Mouse (Mus musculus): Measurements from ENCODE around the gene Cldn12. TPM values are rescaled to one million over a fixed set of nuclear protein-coding genes. Genes with fewer than 3 reads are reported as not detected.

Gene Cldn12
- total RNA-seq, 1 experiment: 42.9 TPM

DNA sequence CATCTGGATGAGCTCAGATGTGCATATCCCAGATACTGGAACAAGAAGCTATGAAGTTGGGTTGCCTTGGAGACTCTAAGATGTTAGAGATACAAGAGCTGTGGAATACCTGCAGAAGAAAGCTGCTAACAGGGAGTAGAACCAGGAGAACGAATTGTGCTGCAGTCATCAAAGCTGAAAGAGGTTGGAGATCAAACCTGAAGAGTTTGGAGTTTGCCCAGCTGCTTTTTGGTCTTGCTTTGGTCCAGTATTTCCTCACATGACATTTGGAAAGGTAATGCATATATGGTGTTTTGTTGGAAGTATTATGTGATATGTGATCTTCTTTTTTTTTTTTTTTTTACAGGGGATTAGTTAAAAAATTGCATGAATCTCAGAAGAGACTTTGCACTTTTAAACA, 21.4 kb upstream of the Cldn12 start:
- in situ Hi-C loops (cut with MboI; ENCODE audit: low sequenced_read_pairs in 2 of 2, unreplicated experiment in 2 of 2): no loop called here

DNA sequence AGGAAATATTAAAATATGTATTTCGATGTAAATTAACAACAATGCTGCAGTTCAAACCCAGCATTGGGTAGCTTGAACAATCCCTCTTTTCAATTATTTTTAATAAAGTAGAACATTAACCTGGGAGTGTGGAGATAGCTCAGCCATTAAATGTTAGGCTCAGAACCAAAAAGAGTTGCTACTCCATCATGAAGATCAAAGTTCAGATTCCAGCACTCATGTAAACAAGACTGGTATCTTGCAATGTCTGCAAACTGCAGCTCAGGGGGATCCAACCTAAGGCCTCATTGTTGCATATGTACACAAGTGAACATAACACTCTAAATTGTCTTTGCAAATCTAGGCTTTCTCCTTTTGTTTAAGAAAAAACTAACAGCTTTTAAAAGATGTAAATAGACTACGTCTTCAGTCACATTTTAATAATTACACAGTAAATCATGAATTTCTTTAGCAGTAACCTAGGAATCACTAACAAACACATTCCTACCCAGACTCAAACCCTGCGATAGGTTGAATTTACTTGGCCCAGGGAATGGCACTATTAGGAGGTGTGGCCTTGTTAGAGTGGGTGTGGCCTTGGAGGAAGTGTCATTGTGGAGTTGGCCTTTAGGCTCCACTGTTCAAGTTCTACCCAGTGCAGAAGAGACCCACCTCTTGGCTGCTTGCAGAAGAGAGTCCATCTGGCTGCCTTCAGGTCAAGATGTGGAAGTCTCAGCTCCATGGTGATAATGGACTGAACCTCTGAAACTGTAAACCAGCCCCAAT, 19.1 kb upstream of the Cldn12 start:
- no peaks in the 10 kb centered on the region for H3K9me3 ChIP-seq (ENCODE audit: control insufficient read depth, insufficient read depth, low read depth, low read length)
- no peak overlapping the region for H3K27ac ChIP-seq (ENCODE audit: insufficient read depth, low read depth, low read length, poor library complexity, severe bottlenecking)
- H3K4me3 ChIP-seq (ENCODE audit: insufficient read depth in 1 of 2, low read depth in 1 of 2, low read length in 2 of 2, poor library complexity in 1 of 2, severe bottlenecking in 1 of 2): no peak overlapping the region
- H3K4me1 ChIP-seq (ENCODE audit: control insufficient read depth in 2 of 2, insufficient read depth in 2 of 2, low read length in 2 of 2, poor library complexity in 1 of 2): no peaks in the 10 kb centered on the region
- no peak for DNase-seq (ENCODE audit: low read depth, low spot score)
- H3K36me3 ChIP-seq (ENCODE audit: control insufficient read depth, insufficient read depth, low read length, poor library complexity, severe bottlenecking): peaks cover 2% of the 10 kb centered on the region; the same call in 1 of the 2 replicates
- in situ Hi-C loops (cut with MboI; ENCODE audit: low sequenced_read_pairs in 2 of 2, unreplicated experiment in 2 of 2): no loop called here
- no peak overlapping the region for H3K9ac ChIP-seq (ENCODE audit: insufficient read depth, low read depth, low read length, poor library complexity, severe bottlenecking)
- TF ChIP-seq ZNF384 (IDR thresholded peaks at IDR 0.05; ENCODE audit: low read depth, low read length) (no peak), CHD2 (IDR thresholded peaks at IDR 0.05; ENCODE audit: low read depth, low read length) (no peak), ZC3H11A (IDR thresholded peaks at IDR 0.05; ENCODE audit: borderline replicate concordance, low read depth, low read length) (no peak), MAFK (IDR thresholded peaks at IDR 0.05; ENCODE audit: insufficient read depth, low read depth, low read length) (no peak), HCFC1 (IDR thresholded peaks at IDR 0.05; ENCODE audit: borderline replicate concordance, insufficient read depth, low read length) (no peak)

More for the DNA sequence above, 21.4 kb upstream of the Cldn12 start:
- no peak overlapping the region for H3K4me3 ChIP-seq (ENCODE audit: insufficient read depth in 1 of 2, low read depth in 1 of 2, low read length in 2 of 2, poor library complexity in 1 of 2, severe bottlenecking in 1 of 2)
- H3K9ac ChIP-seq (ENCODE audit: insufficient read depth, low read depth, low read length, poor library complexity, severe bottlenecking): no peak overlapping the region
- H3K9me3 ChIP-seq (ENCODE audit: control insufficient read depth, insufficient read depth, low read depth, low read length): no peaks in the 10 kb centered on the region
- no peak for DNase-seq (ENCODE audit: low read depth, low spot score)
- H3K27ac ChIP-seq (ENCODE audit: insufficient read depth, low read depth, low read length, poor library complexity, severe bottlenecking): no peak overlapping the region
- TF ChIP-seq ZC3H11A (IDR thresholded peaks at IDR 0.05; ENCODE audit: borderline replicate concordance, low read depth, low read length) (no peak), HCFC1 (IDR thresholded peaks at IDR 0.05; ENCODE audit: borderline replicate concordance, insufficient read depth, low read length) (no peak), MAFK (IDR thresholded peaks at IDR 0.05; ENCODE audit: insufficient read depth, low read depth, low read length) (no peak), ZNF384 (IDR thresholded peaks at IDR 0.05; ENCODE audit: low read depth, low read length) (no peak), CHD2 (IDR thresholded peaks at IDR 0.05; ENCODE audit: low read depth, low read length) (no peak)
- H3K36me3 ChIP-seq (ENCODE audit: control insufficient read depth, insufficient read depth, low read length, poor library complexity, severe bottlenecking): peaks cover 9% of the 10 kb centered on the region
- H3K4me1 ChIP-seq (ENCODE audit: control insufficient read depth in 2 of 2, insufficient read depth in 2 of 2, low read length in 2 of 2, poor library complexity in 1 of 2): no peaks in the 10 kb centered on the region

DNA sequence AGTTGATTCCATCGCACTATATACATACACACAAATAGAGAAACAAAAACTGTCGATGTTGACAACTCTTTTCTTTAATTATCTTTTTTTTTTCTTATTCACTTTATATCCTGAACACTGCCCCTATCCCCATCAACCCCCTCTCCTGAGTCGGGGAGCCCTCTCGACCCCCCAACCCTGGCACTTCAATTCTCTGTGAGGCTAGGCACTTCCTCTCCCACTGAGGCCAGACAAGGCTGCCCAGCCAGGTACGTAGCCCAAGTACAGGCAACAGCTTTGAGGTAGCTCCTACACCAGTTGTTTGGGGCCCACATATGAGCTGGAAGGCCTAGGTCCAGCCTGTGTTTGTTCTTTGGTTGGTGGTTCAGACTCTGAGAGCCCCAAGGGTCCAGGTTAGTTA, 653 bp upstream of the Cldn12 start:
- no peaks in the 10 kb centered on the region for H3K9me3 ChIP-seq (ENCODE audit: control insufficient read depth, insufficient read depth, low read depth, low read length)
- no peaks in the 10 kb centered on the region for H3K36me3 ChIP-seq (ENCODE audit: control insufficient read depth, insufficient read depth, low read length, poor library complexity, severe bottlenecking)
- H3K27ac ChIP-seq (ENCODE audit: insufficient read depth, low read depth, low read length, poor library complexity, severe bottlenecking): no peak overlapping the region
- in situ Hi-C loops (cut with MboI; ENCODE audit: low sequenced_read_pairs in 2 of 2, unreplicated experiment in 2 of 2): no loop called here
- H3K4me1 ChIP-seq (ENCODE audit: control insufficient read depth in 2 of 2, insufficient read depth in 2 of 2, low read length in 2 of 2, poor library complexity in 1 of 2): 0 out of 4 replicates have a peak, but pooled peaks cover 0 to 2% of the 10 kb centered on the region in 2 experiments
- no peak overlapping the region for H3K9ac ChIP-seq (ENCODE audit: insufficient read depth, low read depth, low read length, poor library complexity, severe bottlenecking)
- DNase-seq (ENCODE audit: low read depth, low spot score): no peak
- TF ChIP-seq HCFC1 (IDR thresholded peaks at IDR 0.05; ENCODE audit: borderline replicate concordance, insufficient read depth, low read length): no peak
- TF ChIP-seq ZC3H11A (IDR thresholded peaks at IDR 0.05; ENCODE audit: borderline replicate concordance, low read depth, low read length): no peak
- no peak for TF ChIP-seq ZNF384 (IDR thresholded peaks at IDR 0.05; ENCODE audit: low read depth, low read length)
- TF ChIP-seq MAFK (IDR thresholded peaks at IDR 0.05; ENCODE audit: insufficient read depth, low read depth, low read length): no peak
- TF ChIP-seq CHD2 (IDR thresholded peaks at IDR 0.05; ENCODE audit: low read depth, low read length): no peak
- H3K4me3 ChIP-seq (ENCODE audit: insufficient read depth in 1 of 2, low read depth in 1 of 2, low read length in 2 of 2, poor library complexity in 1 of 2, severe bottlenecking in 1 of 2): no peak overlapping the region

DNA sequence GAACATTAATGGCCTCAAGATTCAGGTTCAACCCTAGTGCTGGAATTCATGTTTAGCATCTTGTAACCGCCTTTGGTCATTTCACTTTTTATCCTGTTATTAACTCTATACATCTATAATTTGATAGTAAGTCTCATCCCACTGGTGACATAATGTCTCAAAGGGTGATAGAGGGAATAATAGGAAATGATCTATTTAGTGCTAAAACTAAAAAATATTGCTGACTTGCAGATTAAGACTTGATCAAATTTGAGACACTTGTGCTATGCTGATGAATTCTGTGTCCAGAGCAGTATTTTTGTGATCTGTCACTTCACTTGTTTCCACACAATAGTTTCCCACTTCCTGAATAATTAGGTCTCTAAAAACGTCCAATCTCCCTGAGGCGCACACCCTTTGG, 3.4 kb downstream of the Cldn12 start:
- no peak overlapping the region for H3K27ac ChIP-seq (ENCODE audit: insufficient read depth, low read depth, low read length, poor library complexity, severe bottlenecking)
- H3K36me3 ChIP-seq (ENCODE audit: control insufficient read depth, insufficient read depth, low read length, poor library complexity, severe bottlenecking): peaks cover 8% of the 10 kb centered on the region; the same call in 1 of the 2 replicates
- DNase-seq (ENCODE audit: low read depth, low spot score): no peak
- no peak overlapping the region for H3K9ac ChIP-seq (ENCODE audit: insufficient read depth, low read depth, low read length, poor library complexity, severe bottlenecking)
- in situ Hi-C loops (cut with MboI; ENCODE audit: low sequenced_read_pairs in 2 of 2, unreplicated experiment in 2 of 2): no loop called here
- no peak overlapping the region for H3K4me3 ChIP-seq (ENCODE audit: insufficient read depth in 1 of 2, low read depth in 1 of 2, low read length in 2 of 2, poor library complexity in 1 of 2, severe bottlenecking in 1 of 2)
- peaks cover 2 to 11% of the 10 kb centered on the region in 2 experiments; a peak in 3 of 4 replicates for H3K4me1 ChIP-seq (ENCODE audit: control insufficient read depth in 2 of 2, insufficient read depth in 2 of 2, low read length in 2 of 2, poor library complexity in 1 of 2)
- H3K9me3 ChIP-seq (ENCODE audit: control insufficient read depth, insufficient read depth, low read depth, low read length): no peaks in the 10 kb centered on the region
- TF ChIP-seq MAFK (IDR thresholded peaks at IDR 0.05; ENCODE audit: insufficient read depth, low read depth, low read length) (peak; percentile 83), HCFC1 (IDR thresholded peaks at IDR 0.05; ENCODE audit: borderline replicate concordance, insufficient read depth, low read length) (no peak), ZC3H11A (IDR thresholded peaks at IDR 0.05; ENCODE audit: borderline replicate concordance, low read depth, low read length) (no peak), CHD2 (IDR thresholded peaks at IDR 0.05; ENCODE audit: low read depth, low read length) (no peak)
